Mouse (Mus musculus) left cerebral cortex, postnatal 14 days (tissue): ENCODE measurements around the gene Tut7. TPM values are rescaled to one million over a fixed set of nuclear protein-coding genes. Genes with fewer than 3 reads are reported as not detected.
A peak's percentile ranks its signal among the peaks of the same experiment; 100 is the strongest.
"Not testable (repeated sequence)": the region's sequence is repeated elsewhere in the genome, so short reads cannot be mapped to it uniquely, and the experiment has no call there.

Experiments
- DNase-seq, 2 experiments: peaks; one replicate each; pipeline ENCODE4 v3.0.0; 2021 to 2022; ENCODE audit warnings: low spot score in 2 of 2, mixed read lengths in 1 of 2
- intact Hi-C: fragments of 180-260 bp; cut with DNase I; formaldehyde crosslinking; loops from one replicate; pipeline ENCODE4 v1.15.1; 2025
- total RNA-seq, 2 experiments: library from RNA; stranded (reverse); gene quantifications; 2 replicates each; pipeline ENCODE4 v1.2.3; 2021

Tut7 gene
- total RNA-seq, 2 experiments from 2014 or later: 60.9 to 66.6 TPM

GRCm38 (mm10) chr13:59728378-59729093 lies 94.4 kb downstream of the Tut7 start:
- peak; percentile 92 to 94 for DNase-seq
- intact Hi-C loops: loop anchor here (5.0 to 10.0 kb wide), 2 partner anchors 91 to 194 kb away; no protein-coding TSS in a partner anchor

- no peak for DNase-seq
- intact Hi-C loops: loop anchor here (5.0 to 10.0 kb wide), 2 partner anchors 89 to 192 kb away; no protein-coding TSS in a partner anchor
Measured at GRCm38 (mm10) chr13:59726139-59726867, 96.6 kb downstream of the Tut7 start.

GRCm38 (mm10) chr13:59722089-59722488 lies 100.9 kb downstream of the Tut7 start:
- DNase-seq: not testable (repeated sequence)
- intact Hi-C loops: loop anchor here (10.0 kb wide), 1 partner anchor 187 kb away; no protein-coding TSS in a partner anchor

Other genes with a start within 250 kb of the Tut7 start
- 100 to 1,000 TPM; 326 to 365 TPM for gene Agtpbp1, start 237.9 kb downstream of the Tut7 start, total RNA-seq
- 10 to 100 TPM; 89.8 to 98.0 TPM for gene Naa35, start 237.9 kb downstream of the Tut7 start, total RNA-seq
- gene Golm1, start 147.3 kb downstream of the Tut7 start, total RNA-seq: 10 to 100 TPM; 15.5 to 15.6 TPM
- gene 4921517D22Rik, start 129.0 kb downstream of the Tut7 start, total RNA-seq: not detected
- gene Spata31d1a, start 112.8 kb downstream of the Tut7 start, total RNA-seq: under 1 TPM; 0.13 to 0.18 TPM
- gene Spata31d1b, start 110.9 kb downstream of the Tut7 start, total RNA-seq: not detected
- gene Spata31d1d, start 91.4 kb downstream of the Tut7 start, total RNA-seq: under 1 TPM in 1 of 2 experiments, not detected in 1; 0.08 TPM
- gene 1700014D04Rik, start 76.4 kb downstream of the Tut7 start, total RNA-seq: 1 to 10 TPM; 1.0 to 1.1 TPM
- gene Isca1, start 53.3 kb downstream of the Tut7 start, total RNA-seq: 100 to 1,000 TPM; 119 to 121 TPM
- not detected for gene Gm49354, start 40.9 kb downstream of the Tut7 start, total RNA-seq